Mouse (Mus musculus) CH12.LX (cell line): Measurements from ENCODE around the gene Tshr. TPM values are rescaled to one million over a fixed set of nuclear protein-coding genes. Genes with fewer than 3 reads are reported as not detected.

Experiments used
- DNase-seq: peaks from one replicate; pipeline ENCODE4 v3.0.0-alpha.2; 2013; ENCODE audit errors: extremely low read depth
- H3K27ac ChIP-seq: 2 replicates; pipeline ENCODE4 v1.5.1; 2012; ENCODE audit warnings: low read depth, mild to moderate bottlenecking, control low read depth, moderate library complexity; ENCODE audit not compliant: insufficient read depth
- H3K27me3 ChIP-seq: replicated peaks from 2 replicates; pipeline ENCODE3; 2012; ENCODE audit warnings: inconsistent platforms
- H3K36me3 ChIP-seq, 2 experiments: replicated peaks in 1 of 2; 2 replicates each; pipeline versions ENCODE3 to v1.6.1; 2012; ENCODE audit warnings: inconsistent platforms in 1 of 2, low read length in 1 of 2, mild to moderate bottlenecking in 1 of 2, mixed read lengths in 1 of 2, moderate library complexity in 1 of 2; ENCODE audit not compliant: control insufficient read depth in 1 of 2, insufficient read depth in 1 of 2
- H3K4me1 ChIP-seq, 2 experiments: 2 replicates each; pipeline ENCODE4 v1.6.1; 2012; ENCODE audit warnings: inconsistent platforms in 1 of 2, moderate library complexity in 1 of 2; ENCODE audit not compliant: insufficient read depth in 2 of 2, control insufficient read depth in 1 of 2
- H3K4me2 ChIP-seq: 2 replicates; pipeline ENCODE4 v1.6.1; 2012; ENCODE audit warnings: low read depth, mild to moderate bottlenecking, control low read depth; ENCODE audit not compliant: poor library complexity, insufficient read depth, severe bottlenecking
- H3K4me3 ChIP-seq, 3 experiments: fragments of 150-350 bp in 1 of 3; sonication (generic) in 1 of 3; replicated peaks in 1 of 3; 2 replicates each; pipeline versions ENCODE3 to v1.5.1; 2011 to 2012; ENCODE audit warnings: low read depth in 2 of 3, low read length in 2 of 3, mild to moderate bottlenecking in 2 of 3, moderate library complexity in 2 of 3, control low read depth in 1 of 3, improper control_type of control experiment in 1 of 3, inconsistent platforms in 1 of 3, mixed read lengths in 1 of 3; ENCODE audit not compliant: poor library complexity in 1 of 3
- H3K79me2 ChIP-seq: replicated peaks from 2 replicates; pipeline ENCODE4 v1.6.1; 2012; ENCODE audit warnings: mild to moderate bottlenecking, moderate library complexity; ENCODE audit not compliant: control insufficient read depth, poor library complexity, insufficient read depth, severe bottlenecking; ENCODE audit errors: extremely low read depth
- H3K9ac ChIP-seq: 2 replicates; pipeline ENCODE4 v1.6.1; 2012; ENCODE audit warnings: low read depth, mild to moderate bottlenecking, control low read depth, moderate library complexity; ENCODE audit not compliant: insufficient read depth
- H3K9me3 ChIP-seq: replicated peaks from 2 replicates; pipeline ENCODE3; 2012; ENCODE audit warnings: low read length, inconsistent platforms, mixed read lengths
- BHLHE40 ChIP-seq: IDR thresholded peaks from 2 replicates; pipeline ENCODE4 v1.6.1; 2011; ENCODE audit warnings: mild to moderate bottlenecking, low read depth, low read length, improper control_type of control experiment
- CHD1 ChIP-seq: IDR thresholded peaks from 2 replicates; pipeline ENCODE4 v1.6.1; 2012; ENCODE audit warnings: low read depth, low read length, improper control_type of control experiment, inconsistent platforms
- CHD2 ChIP-seq: IDR thresholded peaks from 2 replicates; pipeline ENCODE4 v1.6.1; 2011; ENCODE audit warnings: low read length, improper control_type of control experiment
- CTCF ChIP-seq, 2 experiments: IDR thresholded peaks in 1 of 2; conservative IDR thresholded peaks in 1 of 2; 2 replicates each; pipeline ENCODE4 v1.5.1; 2011 to 2012; ENCODE audit warnings: low read depth in 2 of 2, low read length in 2 of 2, improper control_type of control experiment in 1 of 2, inconsistent platforms in 1 of 2, mild to moderate bottlenecking in 1 of 2, moderate library complexity in 1 of 2
- ELF1 ChIP-seq: IDR thresholded peaks from 2 replicates; pipeline ENCODE4 v1.6.1; 2014; ENCODE audit warnings: low read depth, mild to moderate bottlenecking, inconsistent platforms, low read length, improper control_type of control experiment
- ETS1 ChIP-seq: conservative IDR thresholded peaks from 2 replicates; pipeline ENCODE4 v1.6.1; 2012; ENCODE audit warnings: low read depth, mild to moderate bottlenecking, inconsistent platforms, low read length, improper control_type of control experiment, moderate library complexity
- GABPA ChIP-seq: IDR thresholded peaks from 2 replicates; pipeline ENCODE4 v1.6.1; 2012; ENCODE audit warnings: low read depth, low read length, improper control_type of control experiment, inconsistent platforms; ENCODE audit not compliant: insufficient replicate concordance
- HCFC1 ChIP-seq: IDR thresholded peaks from 2 replicates; pipeline ENCODE4 v1.6.1; 2012; ENCODE audit warnings: low read depth, mild to moderate bottlenecking, inconsistent platforms, low read length, improper control_type of control experiment
- IRF4 ChIP-seq: IDR thresholded peaks from 2 replicates; pipeline ENCODE4 v1.6.1; 2014; ENCODE audit warnings: low read depth, mild to moderate bottlenecking, inconsistent platforms, low read length, improper control_type of control experiment
- MAFK ChIP-seq: IDR thresholded peaks from 2 replicates; pipeline ENCODE4 v1.6.1; 2011; ENCODE audit warnings: low read length, improper control_type of control experiment; ENCODE audit not compliant: insufficient replicate concordance
- MEF2A ChIP-seq: IDR thresholded peaks from 2 replicates; pipeline ENCODE4 v1.6.1; 2014; ENCODE audit warnings: low read depth, mild to moderate bottlenecking, inconsistent platforms, low read length, improper control_type of control experiment, borderline replicate concordance
- PAX5 ChIP-seq: IDR thresholded peaks from 2 replicates; pipeline ENCODE4 v1.6.1; 2012; ENCODE audit warnings: low read length, inconsistent platforms, mixed read lengths
- POLR2A ChIP-seq: IDR thresholded peaks from 2 replicates; pipeline ENCODE4 v1.6.1; 2011; ENCODE audit warnings: low read depth, mild to moderate bottlenecking, improper control_type of control experiment, low read length
- POLR2AphosphoS2 ChIP-seq: IDR thresholded peaks from 2 replicates; pipeline ENCODE4 v1.6.1; 2011; ENCODE audit warnings: low read depth, low read length, improper control_type of control experiment
- SMC3 ChIP-seq: IDR thresholded peaks from 2 replicates; pipeline ENCODE4 v1.6.1; 2011; ENCODE audit warnings: low read depth, low read length, improper control_type of control experiment
- TBP ChIP-seq: conservative IDR thresholded peaks from 2 replicates; pipeline ENCODE4 v1.6.1; 2011; ENCODE audit warnings: low read depth, low read length, improper control_type of control experiment
- UBTF ChIP-seq: IDR thresholded peaks from 2 replicates; pipeline ENCODE4 v1.6.1; 2012; ENCODE audit warnings: low read depth, mild to moderate bottlenecking, inconsistent platforms, low read length, improper control_type of control experiment, moderate library complexity
- ZNF384 ChIP-seq: IDR thresholded peaks from 2 replicates; pipeline ENCODE4 v1.6.1; 2012; ENCODE audit warnings: low read depth, low read length, improper control_type of control experiment, inconsistent platforms
- dilution Hi-C: fragments of 300-500 bp; cut with MboI; formaldehyde crosslinking; loops from 2 replicates; pipeline ENCODE4 v1.14.3; 2020; ENCODE audit warnings: low sequenced_read_pairs; ENCODE audit not compliant: extremely low pct_unique_long_range_greater_than_20kb, extremely low pct_ligation_motif_present
- in situ Hi-C: fragments of 300-500 bp; cut with MboI; formaldehyde crosslinking; loops from 3 replicates; pipeline ENCODE4 v1.14.3; 2019; ENCODE audit warnings: low sequenced_read_pairs, low pct_ligation_motif_present, low pct_unique_long_range_greater_than_20kb, mixed read lengths
- polyA plus RNA-seq: library from polyadenylated mRNA; unstranded; fragments of >175 nt; gene quantifications from 2 replicates; pipeline ENCODE4 v1.2.1, GENCODE M21; 2012; ENCODE audit warnings: low read depth; ENCODE audit not compliant: insufficient read length
- total RNA-seq, 2 experiments: library from RNA; depleted of rRNA; stranded (reverse); fragments of 300-350 nt in 1 of 2; fragments of >200 nt in 1 of 2; gene quantifications; 2 replicates each; pipeline ENCODE4 v1.2.3; 2012 to 2014

Gene Tshr
- total and polyA plus RNA-seq, 3 experiments = not detected

GRCm38 (mm10) chr12:91571708-91572107 is 187.3 kb downstream of the Tshr start:
- TF ChIP-seq TBP = no peak
- no peak for TF ChIP-seq ETS1
- TF ChIP-seq ELF1 = no peak
- no peak for TF ChIP-seq SMC3
- TF ChIP-seq MAFK = no peak
- no peak for TF ChIP-seq PAX5
- TF ChIP-seq HCFC1 = no peak
- TF ChIP-seq ZNF384 = peak; percentile 52; the same call in 1 of the 2 replicates
- TF ChIP-seq CHD2 = no peak
- no peaks in the 10 kb centered on the region for H3K27me3 ChIP-seq
- peaks cover 56 to 79% of the 10 kb centered on the region in 2 experiments for H3K36me3 ChIP-seq
- no peak overlapping the region for H3K4me3 ChIP-seq
- peaks cover 5% of the 10 kb centered on the region; the same call in 1 of the 2 replicates for H3K79me2 ChIP-seq
- no peak overlapping the region for H3K9ac ChIP-seq
- H3K4me2 ChIP-seq = no peak overlapping the region
- H3K9me3 ChIP-seq = no peaks in the 10 kb centered on the region
- no peak overlapping the region for H3K27ac ChIP-seq
- in situ Hi-C loops (no loop called here), dilution Hi-C loops (no loop called here)
- DNase-seq = no peak
- peaks cover 0 to 17% of the 10 kb centered on the region in 2 experiments; a peak in 2 of 4 replicates for H3K4me1 ChIP-seq

- in situ Hi-C loops (no loop called here), dilution Hi-C loops (no loop called here)
- H3K4me1 ChIP-seq = peaks cover 0 to 51% of the 10 kb centered on the region in 2 experiments; a peak in 2 of 4 replicates
- no peak overlapping the region for H3K4me2 ChIP-seq
- H3K27me3 ChIP-seq = no peaks in the 10 kb centered on the region
- DNase-seq = no peak
- H3K9ac ChIP-seq = no peak overlapping the region
- H3K79me2 ChIP-seq = peaks cover 46% of the 10 kb centered on the region
- H3K27ac ChIP-seq = no peak overlapping the region
- H3K4me3 ChIP-seq = no peak overlapping the region
- peaks cover 27 to 72% of the 10 kb centered on the region in 2 experiments for H3K36me3 ChIP-seq
- H3K9me3 ChIP-seq = no peaks in the 10 kb centered on the region
- no peak for TF ChIP-seq BHLHE40
- TF ChIP-seq CHD1 = no peak
- no peak for TF ChIP-seq IRF4
- no peak for TF ChIP-seq UBTF
- TF ChIP-seq CHD2 = no peak
- TF ChIP-seq PAX5 = no peak
- TF ChIP-seq CTCF (conservative IDR thresholded peaks at IDR 0.05 in 1 of 2, IDR thresholded peaks at IDR 0.05 in 1 of 2; ENCODE audit: low read depth in 2 of 2, low read length in 2 of 2) = no peak
- TF ChIP-seq SMC3 = no peak
- no peak for TF ChIP-seq ELF1
- TF ChIP-seq GABPA = no peak
- no peak for TF ChIP-seq MEF2A
- no peak for TF ChIP-seq POLR2AphosphoS2
- TF ChIP-seq ZNF384 = no peak
- no peak for TF ChIP-seq TBP
- no peak for TF ChIP-seq POLR2A
Measured at GRCm38 (mm10) chr12:91579665-91580064, 195.3 kb downstream of the Tshr start.
